Mouse (Mus musculus): ENCODE measurements around the gene Rpgrip1l. TPM values are rescaled to one million over a fixed set of nuclear protein-coding genes. Genes with fewer than 3 reads are reported as not detected.
A peak's percentile ranks its signal among the peaks of the same experiment; 100 is the strongest.

Rpgrip1l gene
- total RNA-seq, 2 experiments from 2014 or later = 1.8 to 3.3 TPM

GRCm38 (mm10) chr8:91218271-91218670, 94.8 kb downstream of the Rpgrip1l start:
- DNase-seq = peak; percentile 9
- intact Hi-C loops (cut with DNase I; ENCODE audit: low total_unique reads) = no loop called here

- no peak for DNase-seq
- intact Hi-C loops (cut with DNase I; ENCODE audit: low total_unique reads) = no loop called here
These were observed 95.8 kb downstream of the Rpgrip1l start for GRCm38 (mm10) chr8:91217062-91217905.

GRCm38 (mm10) chr8:91214287-91214686, 98.8 kb downstream of the Rpgrip1l start:
- intact Hi-C loops (cut with DNase I; ENCODE audit: low total_unique reads) = no loop called here
- no peak for DNase-seq

- intact Hi-C loops (cut with DNase I; ENCODE audit: low total_unique reads) = no loop called here
- no peak for DNase-seq
These were observed 100.1 kb downstream of the Rpgrip1l start for GRCm38 (mm10) chr8:91212948-91213347.

GRCm38 (mm10) chr8:91209658-91210057, 103.4 kb downstream of the Rpgrip1l start:
- intact Hi-C loops (cut with DNase I; ENCODE audit: low total_unique reads) = no loop called here
- no peak for DNase-seq

- no peak for DNase-seq
- intact Hi-C loops (cut with DNase I; ENCODE audit: low total_unique reads) = no loop called here
These were observed 105.4 kb downstream of the Rpgrip1l start for GRCm38 (mm10) chr8:91207676-91208075.

GRCm38 (mm10) chr8:91205897-91206296, 107.2 kb downstream of the Rpgrip1l start:
- no peak for DNase-seq
- intact Hi-C loops (cut with DNase I; ENCODE audit: low total_unique reads) = no loop called here

GRCm38 (mm10) chr8:91201184-91201583, 111.9 kb downstream of the Rpgrip1l start:
- intact Hi-C loops (cut with DNase I; ENCODE audit: low total_unique reads) = no loop called here
- no peak for DNase-seq

GRCm38 (mm10) chr8:91199876-91200275, 113.2 kb downstream of the Rpgrip1l start, which contains the start of gene Aktip:
TSS of gene Aktip (minus strand) at chr8:91199976.
- intact Hi-C loops (cut with DNase I; ENCODE audit: low total_unique reads) = no loop called here
- DNase-seq = no peak

GRCm38 (mm10) chr8:91198036-91198435, 115.0 kb downstream of the Rpgrip1l start:
- intact Hi-C loops (cut with DNase I; ENCODE audit: low total_unique reads) = no loop called here
- DNase-seq = no peak

- intact Hi-C loops (cut with DNase I; ENCODE audit: low total_unique reads) = no loop called here
- no peak for DNase-seq
These were observed 115.8 kb downstream of the Rpgrip1l start for GRCm38 (mm10) chr8:91197233-91197632.

- intact Hi-C loops (cut with DNase I; ENCODE audit: low total_unique reads) = no loop called here
These were observed 116.4 kb downstream of the Rpgrip1l start for GRCm38 (mm10) chr8:91196661-91197060.

GRCm38 (mm10) chr8:91194081-91194480, 119.0 kb downstream of the Rpgrip1l start:
- intact Hi-C loops (cut with DNase I; ENCODE audit: low total_unique reads) = no loop called here
- DNase-seq = no peak

More at GRCm38 (mm10) chr8:91196661-91197060, 116.4 kb downstream of the Rpgrip1l start:
- no peak for DNase-seq

- intact Hi-C loops (cut with DNase I; ENCODE audit: low total_unique reads) = no loop called here
- no peak for DNase-seq
These were observed 120.1 kb downstream of the Rpgrip1l start for GRCm38 (mm10) chr8:91192941-91193340.

- intact Hi-C loops (cut with DNase I; ENCODE audit: low total_unique reads) = no loop called here
- DNase-seq = peak; percentile 72
These were observed 122.2 kb downstream of the Rpgrip1l start for GRCm38 (mm10) chr8:91190816-91191340.

- intact Hi-C loops (cut with DNase I; ENCODE audit: low total_unique reads) = no loop called here
- DNase-seq = no peak
These were observed 124.9 kb downstream of the Rpgrip1l start for GRCm38 (mm10) chr8:91188152-91188551.

- intact Hi-C loops (cut with DNase I; ENCODE audit: low total_unique reads) = no loop called here
- DNase-seq = no peak
These were observed 126.7 kb downstream of the Rpgrip1l start for GRCm38 (mm10) chr8:91186372-91186771.

GRCm38 (mm10) chr8:91177708-91178107, 135.4 kb downstream of the Rpgrip1l start:
- intact Hi-C loops (cut with DNase I; ENCODE audit: low total_unique reads) = no loop called here
- no peak for DNase-seq

- intact Hi-C loops (cut with DNase I; ENCODE audit: low total_unique reads) = no loop called here
- no peak for DNase-seq
These were observed 136.9 kb downstream of the Rpgrip1l start for GRCm38 (mm10) chr8:91176176-91176575.

GRCm38 (mm10) chr8:91171605-91172004, 141.5 kb downstream of the Rpgrip1l start:
- no peak for DNase-seq
- intact Hi-C loops (cut with DNase I; ENCODE audit: low total_unique reads) = no loop called here

GRCm38 (mm10) chr8:91170914-91171313, 142.1 kb downstream of the Rpgrip1l start:
- no peak for DNase-seq
- intact Hi-C loops (cut with DNase I; ENCODE audit: low total_unique reads) = no loop called here
